Mouse (Mus musculus): Measurements from ENCODE around the gene Flrt1. TPM values are rescaled to one million over a fixed set of nuclear protein-coding genes. Genes with fewer than 3 reads are reported as not detected.

Gene Flrt1
- total RNA-seq, 2 experiments from 2014 or later, result 0.31 to 0.35 TPM

DNA sequence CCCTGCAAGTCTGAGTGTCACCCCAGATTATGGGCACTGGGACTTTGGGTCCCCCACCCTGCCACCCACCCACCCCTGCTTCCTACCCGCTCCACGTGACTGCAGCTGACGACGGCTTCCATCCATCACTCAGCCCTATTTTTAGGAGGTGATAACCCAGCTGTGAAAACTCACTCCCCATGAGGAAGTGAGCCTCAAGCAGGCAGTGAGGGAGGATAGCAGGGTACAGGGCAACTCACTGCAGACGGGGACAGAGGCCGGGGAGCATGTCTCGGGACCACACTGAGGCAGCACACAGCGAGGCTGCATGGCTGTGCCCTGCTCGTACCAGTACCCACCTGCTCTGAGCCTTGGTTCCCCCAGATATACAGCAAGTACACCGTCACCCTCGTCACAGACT lies 24.8 kb upstream of the Flrt1 start:
- DNase-seq, result no peak

DNA sequence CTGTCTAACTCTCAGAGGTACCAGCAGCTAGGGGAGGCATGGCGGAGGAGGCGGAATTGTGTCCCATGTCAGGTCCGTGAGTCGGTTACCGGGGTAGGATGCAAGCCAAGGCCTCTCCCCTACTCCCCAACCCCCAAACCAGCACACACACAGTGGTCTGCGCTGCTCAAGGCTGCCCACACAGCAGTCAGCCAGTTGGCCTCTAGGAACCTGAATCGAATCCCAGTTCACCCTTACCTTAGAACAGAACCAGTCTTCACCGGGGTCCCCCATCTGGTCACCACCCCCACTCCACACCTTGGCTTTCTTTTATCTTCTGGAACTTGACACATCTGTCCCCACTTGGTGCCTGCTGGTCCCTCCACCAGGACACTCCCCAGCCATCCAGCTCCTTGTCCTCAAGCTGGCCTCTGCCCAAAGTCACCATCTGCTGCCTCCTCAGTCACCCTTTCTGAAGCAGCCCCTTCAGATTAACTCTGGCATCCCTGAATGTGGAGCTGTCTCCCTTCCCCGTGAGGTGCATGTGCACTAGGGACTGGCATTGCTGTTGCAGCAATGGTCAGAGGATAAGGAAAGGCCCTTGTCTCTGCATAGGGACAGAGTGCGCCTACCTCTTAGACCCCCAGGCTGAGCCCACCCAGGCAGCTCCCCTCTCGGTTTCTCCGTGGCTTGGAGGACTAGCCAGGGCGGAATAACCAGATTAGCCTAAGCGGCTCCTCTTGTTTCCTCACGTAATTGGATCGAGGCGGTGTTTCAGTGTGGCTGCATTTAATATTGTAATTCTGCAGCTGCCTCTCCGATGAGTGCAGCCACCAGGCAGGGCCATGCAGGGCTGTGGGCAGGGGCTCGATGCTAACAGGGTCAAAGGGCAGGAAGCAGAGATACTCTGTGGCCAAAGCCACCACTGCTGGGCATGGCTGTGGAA lies 23.3 kb upstream of the Flrt1 start:
- no peak for DNase-seq

DNA sequence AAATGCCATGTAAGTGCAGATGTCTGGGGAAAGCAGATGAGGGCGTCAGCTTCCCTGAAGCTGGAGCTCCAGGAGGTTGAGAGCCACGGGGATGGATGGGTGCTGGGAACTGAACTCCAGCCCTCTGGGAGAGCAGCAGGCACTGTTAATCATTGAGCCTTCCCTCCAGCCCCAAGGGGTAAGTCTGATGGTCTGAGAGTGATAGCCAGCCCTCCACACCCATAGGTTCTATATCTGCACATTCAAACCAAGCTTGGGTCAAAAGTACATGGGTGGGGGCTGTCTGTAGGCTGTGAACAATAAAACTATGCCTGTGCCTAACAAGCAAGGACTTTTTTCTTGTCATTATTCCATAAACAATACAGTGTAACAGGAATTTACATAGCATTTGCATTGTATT lies 21.4 kb upstream of the Flrt1 start:
- no peak for DNase-seq

DNA sequence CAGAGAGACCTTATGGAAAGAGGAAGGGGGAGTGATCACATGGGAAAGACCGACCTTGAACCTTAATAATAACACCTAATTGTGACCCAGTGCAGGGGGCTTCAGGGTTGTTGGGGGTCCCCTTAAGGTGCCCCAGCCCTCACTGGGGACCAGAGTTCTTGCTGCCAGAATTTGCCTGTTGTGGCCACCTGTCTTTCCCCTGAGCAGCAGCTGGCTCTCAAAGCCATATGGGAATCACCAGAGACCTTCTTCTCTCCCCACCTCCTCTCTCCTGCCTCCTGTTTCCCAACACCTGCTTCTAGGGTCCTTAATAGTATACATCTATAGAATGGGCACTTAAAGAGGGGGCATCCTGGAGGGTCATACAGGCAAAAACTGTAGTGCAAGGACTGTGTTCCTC lies 20.7 kb upstream of the Flrt1 start:
- DNase-seq, result no peak

DNA sequence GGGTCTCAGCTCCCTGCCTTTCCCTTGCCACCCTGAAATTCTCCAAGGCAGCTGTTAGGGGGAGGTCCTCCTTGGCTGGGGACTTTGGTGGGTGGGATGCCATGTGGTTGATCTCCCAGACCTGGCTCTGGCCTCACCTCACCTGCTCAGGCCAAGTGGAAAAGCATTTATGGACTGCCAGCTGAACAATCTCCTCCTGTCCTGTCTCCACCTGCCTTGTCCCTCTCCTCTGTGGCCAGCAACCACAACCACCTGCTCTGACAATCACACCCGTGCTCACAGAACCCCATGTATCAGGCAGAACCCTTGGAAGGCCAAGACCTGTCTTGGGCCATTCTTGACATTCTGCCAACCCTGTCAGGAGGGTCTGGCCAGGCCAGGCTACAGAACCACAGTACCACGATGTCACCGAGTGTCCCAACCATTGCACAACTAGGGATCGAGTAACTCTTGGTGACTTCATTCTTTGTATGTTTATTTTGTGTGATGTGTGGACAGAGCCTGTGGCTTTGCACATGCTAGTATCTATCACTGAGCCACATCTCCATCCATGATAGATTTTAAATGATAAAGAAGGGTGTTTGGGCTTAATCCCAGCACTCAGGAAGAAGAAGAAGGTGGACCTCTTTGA lies 20.1 kb upstream of the Flrt1 start:
- DNase-seq, result no peak

DNA sequence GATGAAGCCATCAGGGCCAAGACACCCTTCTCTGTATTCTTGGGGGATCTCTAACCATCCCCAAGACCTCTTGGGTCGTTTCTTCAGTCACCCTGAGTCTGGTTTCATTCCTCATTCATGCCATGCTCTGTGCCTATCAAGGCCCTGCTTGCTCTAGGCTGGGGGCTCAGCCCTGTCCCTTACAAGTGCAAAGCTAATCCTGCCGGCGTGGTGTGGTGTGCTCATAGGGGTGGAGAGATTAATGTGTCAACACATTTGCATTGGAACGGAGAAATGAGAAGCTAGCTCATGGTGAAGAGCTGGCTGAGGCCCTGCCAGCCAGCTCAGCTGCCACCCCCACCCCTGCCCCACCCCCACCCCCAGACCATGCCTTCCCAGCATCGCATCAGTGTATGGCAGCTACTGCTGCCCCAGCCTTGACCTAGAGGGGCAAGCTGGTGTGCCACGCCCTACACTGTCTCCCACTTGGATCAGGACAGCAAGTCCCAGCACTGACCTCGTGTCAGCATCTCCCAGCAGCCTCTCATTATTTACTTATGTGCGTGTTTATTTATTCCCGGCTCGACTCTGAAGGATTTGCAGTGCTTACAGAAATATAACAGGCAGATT lies 17.3 kb upstream of the Flrt1 start:
- no peak for DNase-seq

DNA sequence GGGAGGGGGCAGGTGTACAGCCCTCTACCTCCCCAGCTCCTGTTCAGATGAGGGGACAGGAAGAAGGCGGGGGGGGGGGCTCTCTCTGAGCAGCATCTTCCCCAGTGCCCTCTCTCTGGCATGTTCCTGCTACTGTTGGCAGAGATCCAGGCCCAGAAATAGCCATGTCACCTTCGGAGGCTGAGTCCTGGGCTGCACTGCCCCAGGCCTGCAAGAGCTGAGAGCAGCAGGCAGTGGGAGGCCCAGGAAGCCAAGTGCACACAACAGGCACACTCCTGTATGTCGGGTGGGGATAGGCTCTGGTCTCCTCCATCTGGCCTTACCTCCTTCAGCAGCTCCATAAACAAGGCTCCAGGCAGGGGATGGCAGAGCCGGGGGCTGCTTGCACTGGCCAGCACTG lies 16.7 kb upstream of the Flrt1 start:
- no peak for DNase-seq

DNA sequence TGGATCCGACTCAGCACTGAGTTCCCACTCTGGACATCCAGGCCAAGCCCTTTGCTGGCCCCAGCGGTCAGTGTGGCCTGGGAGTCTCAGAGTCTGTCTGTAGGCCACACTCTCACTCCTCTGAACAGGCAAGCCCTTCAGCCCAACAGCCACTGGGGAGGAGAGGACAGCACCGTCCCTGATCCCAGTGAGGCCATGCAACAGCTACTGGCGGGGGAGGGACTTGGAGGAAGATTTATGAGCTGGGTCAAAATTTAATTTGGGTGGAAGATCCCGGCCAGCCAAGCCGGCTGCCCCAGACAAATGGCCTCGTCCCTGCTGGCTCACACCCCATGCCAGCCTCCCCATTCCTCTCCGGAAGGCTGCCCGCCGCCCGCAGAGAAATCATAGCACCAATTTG lies 15.7 kb upstream of the Flrt1 start:
- peak; percentile 70 for DNase-seq

DNA sequence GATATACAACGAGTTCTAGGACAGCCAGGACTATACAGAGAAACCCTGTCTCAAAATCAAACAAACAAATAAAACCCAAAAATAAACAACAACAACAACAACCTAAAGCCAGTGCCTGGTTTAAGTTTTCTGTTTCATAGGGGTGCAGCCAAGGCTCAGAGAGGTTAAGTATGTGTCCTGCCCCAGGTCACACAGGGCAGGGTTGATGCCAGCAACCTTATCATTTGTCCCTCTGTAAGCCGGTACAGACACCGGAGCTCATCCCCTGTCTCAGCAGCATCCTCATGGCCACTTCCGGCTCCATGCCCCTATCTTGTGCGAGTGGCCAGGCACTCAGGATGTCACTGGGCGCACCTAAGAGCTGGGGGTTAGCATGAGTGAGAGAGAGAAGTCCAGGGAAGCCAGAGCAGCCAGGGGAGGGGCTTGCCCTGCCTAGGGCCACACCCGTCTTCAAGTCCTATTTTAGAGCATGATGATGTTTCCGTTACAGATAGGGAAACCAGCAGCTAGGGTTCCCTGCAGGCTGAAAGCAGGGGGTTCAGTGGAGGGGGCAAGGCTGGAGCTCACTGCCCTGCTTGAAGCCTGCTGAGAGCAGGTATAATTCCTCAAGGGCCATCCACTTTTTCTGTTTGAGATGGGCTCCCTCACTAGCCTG lies 12.3 kb upstream of the Flrt1 start:
- no peak for DNase-seq

DNA sequence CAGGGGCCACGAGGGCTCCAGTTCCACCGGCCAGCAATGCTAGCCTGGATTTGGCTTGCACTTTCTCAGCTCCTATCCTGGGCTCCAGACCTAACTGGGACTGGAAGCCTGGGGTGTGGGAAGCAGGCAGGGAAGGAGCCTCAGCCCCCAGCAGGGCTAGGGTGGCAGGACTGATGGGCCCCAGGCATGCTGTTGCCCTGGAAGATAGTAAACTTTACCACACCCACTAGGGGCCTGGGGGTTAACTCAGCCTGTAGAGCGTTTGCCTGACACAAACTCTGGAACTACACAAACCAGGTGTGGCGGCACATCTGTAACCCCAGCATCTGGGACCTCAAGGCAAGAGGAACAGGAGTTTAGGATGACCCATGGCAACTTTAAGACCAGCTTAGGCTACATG lies 11.6 kb upstream of the Flrt1 start:
- DNase-seq, result no peak

DNA sequence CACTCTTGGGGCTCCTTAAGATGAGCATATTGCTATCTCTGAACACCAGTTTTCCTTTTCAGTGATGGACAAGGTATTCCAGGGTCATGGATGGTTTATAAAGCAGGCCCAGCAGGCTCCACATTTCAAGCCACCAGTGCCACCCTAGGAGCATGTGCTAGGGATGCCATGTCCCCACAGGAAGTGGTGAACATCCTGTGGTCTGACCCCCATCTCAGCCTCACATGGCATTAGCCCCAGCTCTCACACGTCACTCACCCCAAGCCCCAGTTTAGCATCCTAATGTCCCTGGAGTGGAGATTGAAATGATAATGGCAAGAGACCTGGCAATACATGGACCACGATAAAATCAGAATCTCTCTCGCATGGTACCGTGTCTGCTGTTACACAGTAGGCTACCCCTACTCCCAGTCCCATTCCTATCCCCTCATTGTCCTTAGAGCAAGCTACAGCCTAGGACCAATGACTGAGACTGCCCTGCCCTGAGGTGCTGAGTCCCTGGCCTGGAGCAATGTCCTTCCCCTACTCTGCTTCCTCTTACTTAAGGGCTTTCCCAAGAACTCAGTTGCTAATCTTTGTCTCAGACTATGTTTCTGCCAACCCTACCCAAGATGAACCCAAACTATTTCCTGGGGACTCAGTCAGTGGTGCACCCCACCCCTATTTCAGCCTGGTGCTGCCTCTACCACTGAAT lies 10.7 kb upstream of the Flrt1 start:
- no peak for DNase-seq

DNA sequence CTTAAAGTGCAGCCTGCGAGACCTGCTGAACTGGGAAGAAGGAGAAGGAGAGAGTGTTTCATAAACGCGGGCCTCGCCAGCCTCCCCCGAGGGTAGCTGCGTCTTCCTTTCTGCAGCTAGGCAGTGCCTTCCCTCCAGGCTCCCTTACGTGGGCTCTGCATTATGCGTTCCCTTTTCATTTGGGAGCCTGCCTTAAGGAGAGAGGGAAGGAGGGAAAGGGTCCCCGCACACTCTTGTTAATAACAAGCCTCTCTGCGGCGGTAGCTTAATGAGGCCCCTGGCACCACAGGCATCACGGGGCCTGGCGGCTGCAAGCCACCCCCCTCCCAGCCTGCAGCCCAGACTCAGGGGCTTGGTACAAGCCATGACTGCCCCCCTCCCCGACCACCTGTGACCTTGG lies 8.0 kb upstream of the Flrt1 start:
- DNase-seq, result no peak

DNA sequence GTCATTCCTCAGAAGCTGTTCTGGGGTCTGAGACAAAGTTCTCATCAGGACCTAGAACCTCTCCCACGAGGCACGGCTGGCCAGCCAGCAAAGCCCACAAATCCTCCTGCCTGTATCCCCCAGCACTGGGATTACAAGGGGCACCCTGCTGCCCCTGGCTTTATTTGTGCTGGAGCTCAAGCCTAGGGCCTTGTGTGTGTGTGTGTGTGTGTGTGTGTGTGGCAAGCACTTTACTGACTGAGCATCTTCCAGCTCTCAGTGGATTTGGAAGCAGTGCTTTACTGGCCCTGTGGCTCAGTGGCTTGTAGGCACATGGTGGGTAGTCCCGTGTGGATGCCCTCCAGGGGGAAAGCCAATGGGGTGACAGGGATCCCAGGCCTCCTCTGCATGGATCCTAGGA lies 7.1 kb upstream of the Flrt1 start:
- no peak for DNase-seq

DNA sequence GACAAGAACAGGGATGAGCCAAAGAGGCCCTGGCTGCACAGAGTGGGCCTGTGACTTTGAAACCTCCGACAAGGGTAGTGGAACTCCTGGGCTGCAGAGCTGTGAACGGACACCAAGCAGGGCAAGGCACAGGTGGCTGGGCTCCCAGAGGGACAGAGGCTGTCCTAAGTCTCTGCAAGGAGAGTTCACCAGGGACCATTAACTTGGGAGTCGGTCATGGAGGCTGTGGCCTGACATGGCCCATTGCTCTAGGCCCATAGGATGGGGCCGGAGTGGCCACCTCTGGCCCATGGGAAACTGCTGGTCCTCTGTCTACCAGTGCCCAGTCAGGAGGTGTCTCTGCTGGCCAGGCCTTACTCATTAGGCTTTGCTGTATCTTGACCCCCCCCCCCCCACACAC lies 6.2 kb upstream of the Flrt1 start:
- DNase-seq, result no peak

DNA sequence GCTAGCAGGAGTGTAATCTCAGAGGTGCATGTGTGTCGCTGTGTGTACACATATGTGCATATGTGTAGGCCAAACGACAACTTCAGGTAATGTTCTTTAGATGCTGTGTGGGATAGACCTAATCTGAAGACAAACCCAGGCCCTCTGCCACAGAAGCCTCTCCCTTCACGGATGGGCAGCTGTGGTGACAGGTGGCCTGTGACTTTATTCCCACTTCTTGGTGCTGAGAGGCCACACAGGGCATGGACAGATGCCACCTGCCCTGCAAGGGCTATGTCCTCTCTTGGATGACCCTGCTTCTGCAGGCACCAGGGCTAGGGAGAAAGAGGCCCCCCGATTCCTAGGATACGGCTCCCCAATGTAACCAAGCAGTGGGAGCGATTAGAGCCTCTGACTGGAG lies 5.8 kb upstream of the Flrt1 start:
- DNase-seq, result no peak

DNA sequence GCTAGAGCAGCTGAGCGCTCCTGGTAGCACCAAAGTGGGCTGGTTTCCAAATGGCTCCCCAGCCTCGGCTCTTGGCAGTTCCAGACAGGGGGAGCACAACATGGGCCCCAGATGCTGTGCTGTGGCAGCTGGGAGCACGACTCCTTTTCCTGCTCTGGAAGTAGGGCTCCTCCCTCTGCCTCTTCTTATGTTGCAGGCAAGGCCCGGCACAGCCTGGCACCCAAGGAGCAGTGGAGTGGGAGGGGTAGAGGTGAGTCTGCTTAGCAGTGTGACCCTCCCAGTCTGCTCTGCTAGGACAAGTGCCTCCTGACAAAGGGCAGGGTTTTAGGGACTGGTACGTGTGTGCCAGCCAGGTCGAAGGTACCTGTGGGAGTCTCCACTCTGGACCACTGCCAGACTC lies 5.3 kb upstream of the Flrt1 start:
- peak; percentile 37 for DNase-seq

DNA sequence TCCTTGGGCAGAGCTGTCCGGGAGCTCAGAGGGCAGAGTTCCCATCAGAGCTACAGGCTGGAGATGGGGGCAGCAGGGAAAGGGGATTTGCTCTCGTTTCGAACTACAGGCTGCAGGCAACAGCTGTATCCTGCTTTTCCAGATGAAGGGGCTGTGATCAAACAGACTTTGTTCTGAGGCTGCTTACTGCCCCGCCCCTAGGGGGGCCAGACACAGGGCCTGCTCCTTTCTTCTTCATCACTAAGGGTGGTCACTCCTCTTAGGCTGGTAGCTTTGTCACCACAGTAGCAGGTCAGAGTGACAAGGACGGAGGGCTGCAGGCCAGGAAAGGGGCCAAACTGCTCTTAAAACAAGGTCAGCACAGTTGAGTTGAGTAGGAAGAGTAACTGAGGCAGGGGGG lies 4.6 kb upstream of the Flrt1 start:
- DNase-seq, result no peak

DNA sequence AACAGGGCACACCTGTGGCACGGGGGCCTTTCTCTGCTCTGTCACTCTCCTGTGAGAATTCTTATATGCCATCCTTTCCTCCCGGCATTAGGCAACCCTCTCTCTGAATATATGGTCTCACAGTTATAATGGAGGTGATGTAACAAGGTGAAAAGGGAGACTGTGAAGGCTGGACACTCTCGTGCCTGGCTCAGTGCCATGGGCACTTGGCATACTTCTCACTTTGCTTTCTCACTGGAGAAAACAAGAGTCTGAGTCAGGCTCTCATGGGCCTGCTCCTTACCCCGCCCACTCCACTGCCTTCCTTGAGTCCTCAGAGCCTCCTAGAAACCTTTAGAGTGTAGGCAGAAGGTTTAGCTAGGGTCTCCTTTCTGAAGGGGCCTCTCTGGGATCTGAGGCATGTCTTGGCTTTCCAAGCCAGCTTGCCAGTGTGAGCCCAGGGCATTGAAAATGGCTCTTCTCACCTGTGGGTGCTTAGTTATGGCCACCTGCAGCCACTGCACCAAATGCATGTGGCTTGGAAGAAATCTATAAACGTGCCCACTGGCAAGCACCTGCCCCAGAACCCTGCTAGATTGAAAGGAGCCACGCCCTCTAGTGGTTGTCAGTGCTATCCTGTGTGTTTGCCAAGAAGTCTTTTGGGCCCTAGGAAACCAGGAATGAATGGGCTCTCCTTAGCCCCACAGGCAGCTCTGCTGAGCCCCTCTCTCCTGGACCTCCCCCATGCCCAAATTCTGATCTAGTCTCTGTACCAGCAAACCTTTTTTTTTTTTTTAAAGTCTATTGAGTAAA lies 2.8 kb upstream of the Flrt1 start:
- DNase-seq, result no peak

DNA sequence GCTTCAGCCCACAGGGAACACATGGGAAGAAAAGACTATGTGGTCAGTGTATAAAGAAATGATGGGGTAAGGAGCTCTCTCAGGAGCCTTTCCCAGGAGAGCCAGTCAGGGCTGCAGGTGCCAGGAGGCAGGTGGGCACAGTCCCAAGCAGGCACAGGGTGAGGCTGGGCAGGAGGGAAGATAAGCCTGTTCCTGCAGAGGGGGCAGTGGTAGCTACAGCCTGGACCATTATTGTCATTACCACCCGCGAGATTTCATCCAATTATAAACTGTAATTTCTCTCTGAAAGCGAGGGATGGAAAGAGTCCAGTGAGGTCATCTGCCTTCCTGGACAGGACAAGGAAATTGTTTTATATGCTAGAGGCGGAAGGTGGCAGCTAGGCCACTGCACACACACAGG lies 1.6 kb upstream of the Flrt1 start:
- DNase-seq, result no peak

DNA sequence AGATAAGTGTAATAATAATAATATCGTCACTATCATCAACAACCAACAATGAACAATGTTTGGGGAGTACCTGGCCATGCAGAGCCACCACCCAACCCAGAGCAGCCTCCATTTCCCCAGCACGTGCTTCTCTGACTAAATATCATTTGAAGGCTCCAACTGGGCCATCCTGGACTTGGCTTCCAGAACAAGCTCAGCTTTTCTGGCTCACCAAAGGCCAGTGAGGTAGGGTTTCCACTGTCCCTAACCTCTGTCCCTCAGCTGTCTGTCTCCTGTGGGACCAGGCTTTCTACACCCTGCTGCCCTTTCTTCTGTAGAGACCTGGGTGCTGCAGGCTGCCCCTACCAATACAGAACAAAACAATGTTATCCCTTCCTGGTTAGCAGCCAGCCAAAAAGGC lies 1.0 kb upstream of the Flrt1 start:
- DNase-seq, result no peak

DNA sequence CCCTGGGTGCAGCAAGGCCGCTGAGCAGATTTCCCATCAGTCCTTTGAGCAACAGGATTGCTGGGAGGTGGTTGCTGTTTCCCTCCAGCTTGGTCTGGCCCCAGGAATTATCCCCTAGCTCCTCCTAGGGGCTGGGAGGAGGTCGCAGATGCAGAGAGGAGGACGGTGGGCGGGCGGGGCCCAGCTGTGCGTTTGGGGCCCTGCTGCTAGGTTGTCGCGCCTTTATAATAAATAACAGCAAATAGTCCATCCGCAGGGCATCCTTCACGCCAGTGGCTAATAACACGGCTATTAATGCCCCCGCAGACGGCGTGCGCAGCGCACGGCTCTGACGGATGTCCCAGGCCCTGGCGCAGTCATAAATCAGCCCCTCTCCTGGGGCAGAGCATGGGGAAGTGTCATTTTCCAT lies 1.5 kb downstream of the Flrt1 start:
- peak; percentile 59 for DNase-seq

Data from gastrocnemius, postnatal 25 days (tissue).